Mouse (Mus musculus): Measurements from ENCODE around the gene Acer1.
"Not testable (repeated sequence)": the region's sequence is repeated elsewhere in the genome, so short reads cannot be mapped to it uniquely, and the experiment has no call there.

The Acer1 gene

DNA sequence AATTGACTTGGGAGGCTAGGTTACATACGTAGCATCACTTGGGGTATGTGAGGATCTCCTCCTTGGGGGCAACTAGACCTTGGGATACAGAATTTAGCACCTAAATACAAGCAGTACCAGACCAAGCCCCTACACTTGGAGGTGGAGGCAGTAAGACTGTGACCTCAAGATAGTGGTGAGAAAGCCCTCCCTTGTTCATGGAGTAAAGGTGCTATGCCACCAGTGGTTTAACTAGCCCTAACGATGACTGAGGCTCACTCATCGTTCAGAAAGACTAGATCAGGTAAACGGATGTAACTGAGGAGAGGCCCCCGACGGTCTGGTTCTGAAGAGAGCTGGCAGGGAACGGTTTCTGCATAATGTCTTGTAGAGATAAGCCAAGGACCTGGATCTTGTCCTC is 45.2 kb downstream of the Acer1 start:
- no peak for DNase-seq

DNA sequence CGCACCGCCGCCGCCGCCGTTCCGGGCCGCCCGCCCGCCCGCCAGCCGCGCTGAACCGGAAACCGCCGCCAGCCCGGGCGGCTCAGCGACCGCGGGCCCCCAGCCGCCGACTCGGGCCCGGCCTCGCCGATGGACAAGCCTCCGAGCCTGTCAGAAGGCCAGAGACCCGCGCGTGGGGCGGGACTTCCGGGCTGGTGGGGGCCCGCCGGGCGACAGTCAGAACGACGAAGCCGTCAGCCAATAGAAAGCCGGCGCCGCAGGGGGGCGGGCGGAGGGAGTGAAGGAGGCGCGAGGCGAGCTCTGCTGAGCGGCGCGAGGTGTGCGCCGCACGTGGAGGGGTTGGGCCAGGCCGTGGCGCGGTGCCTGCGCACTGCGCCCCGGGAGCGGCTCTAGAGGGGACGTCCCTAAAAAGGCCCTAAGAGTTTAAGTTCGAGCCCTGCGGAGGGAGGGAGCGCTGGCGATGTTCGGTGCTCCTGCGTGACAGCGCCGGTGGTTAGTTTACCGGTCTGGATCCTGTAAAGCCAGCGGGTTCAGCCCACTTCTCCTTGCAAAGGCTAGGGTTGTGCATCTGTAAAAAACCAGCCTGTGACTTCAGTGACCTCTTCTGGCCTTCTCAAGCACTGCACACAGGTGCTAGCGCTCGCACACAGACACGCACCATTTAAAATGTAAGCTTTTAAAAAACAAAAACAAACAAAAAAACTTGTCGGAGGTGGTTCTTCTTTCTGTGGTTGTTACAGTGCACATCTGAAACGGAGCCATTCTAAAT is 46.4 kb downstream of the Acer1 start, which contains the start of gene Mllt1:
Gene Mllt1, minus strand, starts transcription at position 53 of the 769 bp plus-strand sequence.
- peak; percentile 99 for DNase-seq

DNA sequence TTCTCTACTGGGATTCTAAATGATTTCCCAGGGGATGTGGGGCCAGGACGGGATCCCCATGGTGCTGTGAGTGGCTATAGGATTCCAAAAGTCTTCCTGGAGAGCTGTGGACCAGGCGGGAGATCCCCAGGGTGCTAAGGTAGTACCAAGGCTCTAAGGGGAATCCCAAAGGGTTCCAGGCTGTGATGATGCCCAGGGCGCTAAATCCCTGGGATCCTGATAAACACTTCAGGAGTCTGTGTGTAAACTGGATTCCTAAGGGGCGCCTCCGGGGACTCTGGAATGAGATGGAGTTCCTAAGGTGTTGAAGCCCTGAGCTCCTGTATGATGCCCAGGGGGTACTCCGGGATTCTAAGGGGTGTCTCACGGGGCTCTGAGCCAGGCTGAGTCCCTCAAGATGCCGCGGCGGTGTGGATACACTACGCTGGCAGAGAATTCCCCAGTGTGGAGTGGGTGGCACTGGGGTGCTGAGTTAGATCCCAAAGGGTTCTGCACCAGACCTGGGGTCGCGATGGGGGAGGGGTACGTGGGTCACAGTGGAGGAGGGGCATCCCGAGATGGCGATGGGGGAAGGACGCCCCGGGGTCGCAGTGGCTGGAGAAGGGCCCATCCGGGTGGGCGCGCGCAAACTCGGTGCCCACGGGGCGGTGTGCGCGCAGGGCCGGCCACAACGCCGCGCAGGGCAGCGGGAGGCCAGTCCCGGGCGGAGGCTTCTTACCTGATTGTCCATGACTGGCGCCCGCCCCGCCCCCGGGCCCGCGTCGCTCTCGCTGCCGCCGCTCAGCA is 47.2 kb downstream of the Acer1 start:
- peak; percentile 59 for DNase-seq

DNA sequence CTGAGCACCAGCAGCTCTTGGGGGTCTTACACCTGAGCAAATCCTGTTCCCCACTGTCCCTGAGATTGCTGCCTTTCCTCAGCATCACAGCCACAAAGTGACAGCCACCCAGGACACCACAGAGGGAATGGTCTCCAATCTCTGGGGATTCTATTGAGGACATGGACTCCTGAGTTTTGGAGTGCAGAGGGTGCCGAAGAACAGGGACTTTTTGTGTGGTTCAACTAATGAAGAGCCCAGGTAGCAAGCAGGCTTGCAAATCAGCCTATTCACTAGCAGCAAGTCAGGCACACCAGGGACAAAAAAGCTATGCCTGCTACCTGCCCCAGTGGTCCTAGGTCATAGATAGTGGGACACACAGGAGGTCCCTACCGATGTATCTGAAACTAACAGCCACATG is 48.5 kb downstream of the Acer1 start:
- DNase-seq = no peak

DNA sequence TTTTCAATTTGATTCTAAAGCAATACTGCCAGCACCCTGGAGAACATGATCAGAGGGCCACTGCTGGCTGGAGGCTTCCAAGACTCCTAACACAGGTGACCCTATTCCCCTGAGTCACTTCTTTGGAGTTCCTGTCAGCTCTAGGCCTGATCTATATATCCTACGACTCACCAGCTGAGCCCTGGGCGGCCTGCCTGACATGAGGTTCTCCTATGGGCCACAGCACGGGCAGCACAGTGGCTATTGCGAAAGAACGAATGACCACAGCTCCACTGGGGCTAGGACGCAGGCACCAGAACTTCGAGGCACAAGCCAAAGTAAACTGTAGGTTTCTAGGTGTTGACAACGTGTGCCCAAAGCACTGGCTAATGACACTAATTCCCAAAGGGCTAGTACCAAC is 51.9 kb downstream of the Acer1 start:
- DNase-seq = no peak

DNA sequence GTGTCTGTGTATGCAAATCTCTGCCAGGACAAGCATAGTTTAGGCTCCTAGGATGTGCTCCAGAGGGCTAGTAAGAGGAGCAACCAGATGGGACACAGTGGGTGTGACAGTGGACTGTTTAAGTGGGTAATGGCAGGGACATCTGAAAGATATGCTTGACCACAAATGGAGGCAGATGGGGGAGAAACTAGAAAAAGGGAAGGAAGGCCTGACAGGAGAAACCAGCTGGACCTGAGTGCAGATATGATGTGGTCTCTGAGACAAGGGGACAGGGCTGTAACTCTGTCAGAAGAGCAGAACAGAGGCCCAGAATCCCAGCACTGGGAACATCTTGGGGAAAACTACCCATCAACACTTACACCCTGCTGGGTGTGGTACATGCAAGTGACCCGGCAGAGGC is 52.4 kb downstream of the Acer1 start:
- no peak for DNase-seq

DNA sequence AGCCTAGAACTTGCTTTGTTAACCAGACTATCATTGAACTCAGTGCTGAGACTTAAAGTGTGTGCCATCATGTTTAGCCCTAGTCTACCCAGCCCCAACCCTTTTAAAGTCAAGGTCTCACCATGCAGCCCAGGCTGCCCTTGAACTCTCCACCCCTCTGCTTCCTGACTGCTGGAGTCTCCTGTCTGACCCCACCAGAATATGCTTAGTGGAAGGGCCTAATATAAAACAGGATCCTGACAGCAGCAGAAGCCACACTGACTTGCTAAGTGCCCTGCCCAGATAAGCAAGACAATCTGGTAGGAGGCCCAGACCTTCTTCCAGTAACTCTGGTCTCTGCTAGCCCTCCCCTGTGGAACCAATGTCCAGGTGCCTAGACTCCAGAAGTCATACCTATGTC is 52.8 kb downstream of the Acer1 start:
- no peak for DNase-seq

DNA sequence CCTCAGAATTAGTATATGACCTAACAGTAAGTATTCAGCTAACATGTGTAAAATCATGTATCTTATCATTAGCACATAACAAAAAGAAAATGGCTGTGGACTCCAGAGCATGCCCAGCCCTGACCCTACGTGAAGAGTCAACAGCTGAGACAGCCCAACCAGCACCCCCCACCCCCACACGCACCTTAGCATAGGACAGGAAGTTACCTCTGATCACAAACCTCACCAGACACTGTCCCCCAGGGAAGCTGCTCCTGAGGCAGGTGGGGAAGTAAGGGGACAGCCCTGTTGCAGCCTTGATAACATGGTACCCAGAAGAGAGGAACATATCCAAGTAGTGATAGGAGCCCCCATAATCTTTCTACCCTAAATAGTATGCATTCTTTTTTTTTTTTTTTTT is 55.9 kb downstream of the Acer1 start:
- DNase-seq = no peak

DNA sequence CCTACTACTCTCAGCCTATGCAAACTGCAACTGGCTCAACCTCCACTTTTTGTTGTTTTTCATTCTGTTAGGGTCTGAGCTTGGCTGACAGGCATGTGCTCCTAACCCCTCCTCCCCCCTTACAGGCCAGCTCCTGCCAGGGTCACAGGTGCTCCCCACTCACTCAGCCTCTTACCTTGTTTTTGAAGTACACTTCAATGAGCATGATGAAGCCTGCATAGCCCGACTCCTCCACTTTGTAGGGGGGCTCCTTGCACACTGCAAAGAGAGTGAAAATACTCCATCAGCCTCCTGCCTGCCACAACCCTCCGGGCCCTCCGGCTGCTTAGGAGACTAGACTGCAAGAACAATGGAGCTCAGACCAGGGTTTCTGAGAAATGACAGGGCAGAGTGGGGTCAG is 62.2 kb downstream of the Acer1 start:
- no peak for DNase-seq

DNA sequence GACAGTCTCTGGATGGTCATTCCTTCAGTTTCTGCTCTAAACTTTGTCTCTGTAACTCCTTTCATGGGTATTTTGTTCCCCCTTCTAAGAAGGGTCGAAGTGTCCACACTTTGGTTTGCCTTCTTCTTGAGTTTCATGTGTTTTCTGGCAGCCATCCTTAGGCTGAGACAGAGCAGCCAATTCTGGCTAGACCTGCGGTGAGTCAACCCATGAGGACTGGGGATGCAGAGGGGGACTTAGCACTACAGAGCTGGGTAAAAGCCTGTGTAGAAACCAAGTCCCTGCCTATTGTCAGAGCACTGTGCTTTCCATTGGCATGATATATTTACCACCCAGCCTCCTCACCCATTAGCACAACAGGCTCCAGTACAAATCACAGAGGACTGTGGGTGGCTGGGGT is 64.8 kb downstream of the Acer1 start:
- DNase-seq = no peak

DNA sequence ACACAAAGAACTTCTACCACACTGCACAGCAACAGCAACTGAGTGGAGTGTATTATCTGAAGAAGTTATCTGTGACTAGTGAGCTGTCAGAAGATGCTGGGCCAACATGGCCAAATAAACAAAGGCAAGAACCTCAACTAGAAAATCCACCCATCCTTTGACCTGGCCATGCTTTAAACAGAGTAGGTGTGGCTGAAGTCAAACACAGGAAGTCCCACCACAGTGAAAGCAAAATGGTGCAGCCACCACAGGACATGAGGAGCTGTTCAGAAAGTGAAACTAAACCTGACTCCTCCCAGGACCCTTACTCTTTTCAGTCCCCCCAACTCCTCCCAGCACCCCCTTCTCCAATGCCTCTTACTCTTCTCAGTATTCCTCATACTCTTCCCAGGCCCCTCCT is 68.5 kb downstream of the Acer1 start:
- no peak for DNase-seq

DNA sequence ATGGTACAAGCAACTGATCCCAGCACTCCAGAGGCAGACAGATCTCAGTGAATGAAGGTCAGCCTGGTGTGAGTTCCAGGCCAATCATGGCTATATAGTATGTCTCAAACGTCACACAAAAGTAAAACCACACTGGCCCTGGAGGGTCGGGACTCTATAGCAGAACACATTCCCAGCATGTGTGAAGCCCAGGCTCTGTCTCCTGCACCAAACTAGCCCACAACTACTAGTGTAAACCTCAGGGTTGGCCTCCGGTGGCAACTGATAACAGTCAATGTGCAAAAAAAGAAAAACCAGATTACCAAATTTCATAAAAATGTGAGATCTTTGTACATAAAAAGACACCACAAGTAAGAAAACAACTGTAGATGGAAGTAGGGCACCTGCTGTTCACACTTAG is 68.9 kb downstream of the Acer1 start:
- no peak for DNase-seq

DNA sequence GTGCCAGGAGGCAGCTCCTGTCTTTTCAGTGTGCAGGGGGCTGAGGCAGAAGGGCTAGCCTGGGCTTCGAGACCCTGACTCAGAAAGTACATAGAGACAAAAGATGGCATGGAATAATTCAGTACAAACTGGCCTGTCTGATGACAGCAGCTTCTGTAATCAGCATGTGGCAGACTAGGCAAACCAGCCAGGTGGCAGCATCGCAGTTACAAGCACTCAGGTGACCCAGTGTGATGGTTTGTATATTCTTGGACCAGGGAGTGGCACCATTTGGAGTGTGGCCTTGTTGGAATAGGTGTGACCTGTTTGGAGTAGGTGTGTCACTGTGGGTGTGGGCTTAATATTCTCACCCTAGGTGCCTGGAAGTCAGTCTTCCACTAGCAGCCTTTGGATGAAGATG is 72.2 kb downstream of the Acer1 start:
- DNase-seq = not testable (repeated sequence)

DNA sequence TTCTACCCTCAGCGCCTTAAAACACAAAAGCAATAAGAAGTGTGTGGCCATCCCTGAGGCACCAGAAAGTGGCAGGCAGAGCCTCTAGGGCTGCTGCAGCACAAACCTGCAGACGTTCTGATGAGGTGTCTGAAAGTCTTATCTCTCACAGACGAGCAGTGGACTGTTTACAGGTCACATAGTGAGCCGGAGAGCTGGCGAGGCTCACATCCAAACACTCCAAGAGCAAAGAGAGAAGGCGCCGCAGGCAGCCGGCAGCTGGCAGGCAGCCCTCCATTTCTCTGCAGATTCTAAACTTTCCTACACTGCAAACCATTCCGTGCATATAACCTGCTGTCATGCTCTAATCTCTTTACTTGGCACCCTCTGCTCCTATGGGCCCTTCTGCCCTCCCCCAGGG is 74.0 kb downstream of the Acer1 start:
- DNase-seq = no peak

DNA sequence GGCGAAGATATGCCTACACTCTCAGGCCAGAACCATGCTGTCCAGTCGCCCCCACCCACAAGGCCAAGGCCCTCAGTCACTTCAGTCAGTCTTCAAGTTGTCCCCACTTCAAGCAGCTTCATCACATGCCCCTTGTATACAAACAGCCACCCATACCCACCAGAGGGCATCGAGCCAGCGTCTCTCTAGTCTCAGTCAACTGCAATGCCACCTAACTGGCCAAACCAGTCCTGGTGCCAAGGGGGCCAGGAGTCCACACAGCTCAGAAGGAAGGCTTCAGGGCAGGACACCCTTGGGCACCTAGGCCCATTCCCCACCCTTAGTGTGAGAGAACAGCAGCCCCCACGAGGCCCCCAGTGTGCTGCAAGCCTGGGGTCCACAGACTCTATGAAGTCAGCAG is 74.8 kb downstream of the Acer1 start:
- DNase-seq = no peak

DNA sequence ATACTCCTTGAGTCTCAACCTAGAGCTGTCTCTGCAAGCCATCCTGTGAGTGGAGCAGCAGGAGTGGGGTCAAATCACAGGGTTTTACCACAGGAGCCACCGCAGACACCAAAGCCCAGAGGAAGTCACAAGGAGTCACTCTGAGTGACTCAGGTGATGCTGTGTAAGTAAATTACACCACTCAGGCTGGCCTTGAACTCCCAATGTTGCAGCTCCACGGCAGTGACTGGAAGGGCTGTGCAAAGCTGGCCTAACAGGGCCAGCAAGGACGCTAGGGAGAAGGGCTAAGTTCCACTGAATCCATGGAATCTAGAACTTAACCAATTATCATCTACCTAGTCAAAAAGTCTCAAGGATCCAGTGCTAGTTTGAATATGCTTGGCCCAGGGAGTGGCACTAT is 75.8 kb downstream of the Acer1 start:
- no peak for DNase-seq

Data from right cerebral cortex, postnatal 4 days (tissue).